Mouse (Mus musculus) intestine, postnatal 0 days (tissue): ENCODE data around the gene Tdpoz3. TPM values are rescaled to one million over a fixed set of nuclear protein-coding genes. Genes with fewer than 3 reads are reported as not detected.
"Not testable (repeated sequence)": the region's sequence is repeated elsewhere in the genome, so short reads cannot be mapped to it uniquely, and the experiment has no call there.

Experiments
- ATAC-seq: fragments of 200-750 bp; cut with Nextera tagmentation; 2 replicates; pipeline ENCODE4 v1.8.0; 2017; ENCODE audit warnings: mild to moderate bottlenecking, moderate TSS enrichment, moderate library complexity
- H3K27ac ChIP-seq: fragments of 300-500 bp; sonication (generic); 2 replicates; pipeline ENCODE4 v1.5.1; 2014; ENCODE audit warnings: mild to moderate bottlenecking, low read depth, low read length, moderate library complexity
- H3K27me3 ChIP-seq: fragments of 300-500 bp; sonication (generic); replicated peaks from 2 replicates; pipeline ENCODE4 v1.6.1; 2014; ENCODE audit warnings: low read length, mixed read lengths; ENCODE audit not compliant: control insufficient read depth, insufficient read depth
- H3K36me3 ChIP-seq: fragments of 300-500 bp; sonication (generic); 2 replicates; pipeline ENCODE4 v1.6.1; 2014; ENCODE audit warnings: mild to moderate bottlenecking, moderate library complexity; ENCODE audit not compliant: control insufficient read depth, insufficient read depth
- H3K4me1 ChIP-seq: fragments of 300-500 bp; sonication (generic); replicated peaks from 2 replicates; pipeline ENCODE4 v1.6.1; 2014; ENCODE audit warnings: antibody characterized with exemption, low read length, mixed read lengths; ENCODE audit not compliant: control insufficient read depth, insufficient read depth
- H3K4me2 ChIP-seq: fragments of 300-500 bp; sonication (generic); replicated peaks from 2 replicates; pipeline ENCODE4 v1.6.1; 2014; ENCODE audit warnings: low read depth, mild to moderate bottlenecking, moderate library complexity
- H3K4me3 ChIP-seq: fragments of 300-500 bp; sonication (generic); 2 replicates; pipeline ENCODE4 v1.5.1; 2014; ENCODE audit warnings: low read depth, low read length
- H3K9ac ChIP-seq: fragments of 300-500 bp; sonication (generic); 2 replicates; pipeline ENCODE4 v1.6.1; 2014; ENCODE audit warnings: mild to moderate bottlenecking, low read depth, low read length
- H3K9me3 ChIP-seq: fragments of 300-500 bp; sonication (generic); 2 replicates; pipeline ENCODE4 v1.6.1; 2016; ENCODE audit warnings: mixed run types; ENCODE audit not compliant: control insufficient read depth
- CTCF ChIP-seq: sonication (generic); IDR thresholded peaks from 2 replicates; pipeline ENCODE4 v1.5.1; 2016; ENCODE audit warnings: low read depth, mild to moderate bottlenecking, control low read depth, antibody characterized with exemption, moderate library complexity
- WGBS: fragments of 180-500 bp; shearing (Covaris S2); extraction: QIAGEN DNeasy Blood & Tissue Kit; methylation state at CpG from one replicate; pipeline ENCODE4 v1.1.7; 2014; 5-methylcytosine and 5-hydroxymethylcytosine counted together
- polyA plus RNA-seq: library from polyadenylated mRNA; unstranded; fragments of >200 nt; fragmentation: Nextera tagmentation; extraction: Ambion mirVana; gene quantifications from 2 replicates; pipeline ENCODE4 v1.2.1, GENCODE M21; 2015

Tdpoz3 gene
- not detected in 2 replicates for polyA plus RNA-seq

DNA sequence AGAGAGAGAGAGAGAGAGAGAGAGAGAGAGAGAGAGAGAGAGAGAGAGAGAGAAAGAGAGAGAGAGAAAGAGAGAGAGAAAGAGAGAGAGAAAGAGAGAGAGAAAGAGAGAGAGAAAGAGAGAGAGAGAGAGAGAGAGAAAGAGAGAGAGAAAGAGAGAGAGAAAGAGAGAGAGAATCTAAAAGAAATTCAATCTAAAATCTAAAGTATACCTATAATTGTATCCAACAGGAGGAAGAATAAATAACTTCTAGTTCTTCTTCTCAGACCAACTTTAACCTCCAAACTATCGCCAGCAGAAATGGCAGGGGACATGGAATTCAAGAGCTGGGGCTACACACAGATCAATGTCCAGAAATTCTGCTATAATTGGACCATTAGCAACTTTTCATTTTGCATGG is at the start of gene Tdpoz3:
Gene Tdpoz3, plus strand, starts transcription at position 301 of the 400 bp plus-strand sequence.
- H3K36me3 ChIP-seq, H3K4me1 ChIP-seq, H3K4me2 ChIP-seq, H3K27me3 ChIP-seq, H3K9me3 ChIP-seq, H3K27ac ChIP-seq, H3K4me3 ChIP-seq, ATAC-seq, H3K9ac ChIP-seq: not testable (repeated sequence)
- WGBS = 63% methylated on average over 1 of the region's 1 CpGs

DNA sequence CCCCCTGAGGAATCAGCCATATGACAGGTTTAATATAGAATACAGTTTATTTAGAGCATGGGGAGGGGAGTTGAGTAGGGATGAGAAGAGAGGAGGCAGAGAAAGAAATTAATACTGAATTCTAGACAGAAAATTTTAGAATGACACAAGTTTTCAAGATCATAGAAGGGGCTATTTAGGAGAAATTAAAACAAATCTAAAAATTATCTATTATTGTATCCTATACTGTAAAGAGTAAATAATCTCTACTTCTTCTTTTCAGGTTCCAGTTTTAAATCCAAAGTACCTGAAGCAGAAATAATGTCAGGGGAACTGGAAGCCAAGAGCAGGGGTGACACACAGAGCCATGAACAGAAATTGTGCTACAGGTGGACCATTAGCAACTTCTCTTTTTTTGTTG is 29.7 kb upstream of the Tdpoz3 start, which contains the start of gene Tdpoz4:
Gene Tdpoz4, plus strand, starts transcription at position 301 of the 400 bp plus-strand sequence.
- H3K27me3 ChIP-seq, H3K9ac ChIP-seq, H3K4me1 ChIP-seq, ATAC-seq, H3K36me3 ChIP-seq, H3K9me3 ChIP-seq, H3K27ac ChIP-seq, H3K4me2 ChIP-seq, H3K4me3 ChIP-seq: not testable (repeated sequence)

GRCm38 (mm10) chr3:93813341-93813740 is 12.5 kb upstream of the Tdpoz3 start:
- TF ChIP-seq CTCF = peak; percentile 62
- not testable (repeated sequence) for H3K27me3 ChIP-seq, H3K4me2 ChIP-seq, H3K27ac ChIP-seq, H3K4me3 ChIP-seq, H3K9me3 ChIP-seq, H3K9ac ChIP-seq, H3K4me1 ChIP-seq, H3K36me3 ChIP-seq, ATAC-seq

GRCm38 (mm10) chr3:93858957-93859356 is 33.1 kb downstream of the Tdpoz3 start:
- not testable (repeated sequence) for ATAC-seq, H3K9me3 ChIP-seq, H3K4me3 ChIP-seq, H3K27ac ChIP-seq, H3K9ac ChIP-seq, H3K27me3 ChIP-seq, H3K36me3 ChIP-seq, H3K4me2 ChIP-seq, H3K4me1 ChIP-seq
- 77% methylated on average over 8 of the region's 8 CpGs for WGBS

- not testable (repeated sequence) for ATAC-seq, H3K9me3 ChIP-seq, H3K4me3 ChIP-seq, H3K9ac ChIP-seq, H3K27ac ChIP-seq, H3K27me3 ChIP-seq, H3K36me3 ChIP-seq, H3K4me2 ChIP-seq, H3K4me1 ChIP-seq
- WGBS = 89% methylated on average over 7 of the region's 8 CpGs
These were observed 44.8 kb downstream of the Tdpoz3 start for GRCm38 (mm10) chr3:93870635-93871034.

Other genes with a start within 250 kb of the Tdpoz3 start
- not detected in 2 replicates for gene Tdpoz2, start 173.3 kb upstream of the Tdpoz3 start, polyA plus RNA-seq
- not detected in 2 replicates for gene Tdpoz1, start 149.7 kb upstream of the Tdpoz3 start, polyA plus RNA-seq
- gene Gm37596, start 132.9 kb upstream of the Tdpoz3 start, polyA plus RNA-seq = not detected in 2 replicates
- gene Gm5773, start 53.0 kb upstream of the Tdpoz3 start, polyA plus RNA-seq = not detected in 2 replicates
- gene Tdpoz4, start 29.6 kb upstream of the Tdpoz3 start, polyA plus RNA-seq = not detected in 2 replicates
- gene Gm9117, start 117.5 kb downstream of the Tdpoz3 start, polyA plus RNA-seq = 0.12 and 0.17 TPM in 2 replicates
- gene Tdpoz5, start 135.3 kb downstream of the Tdpoz3 start, polyA plus RNA-seq = not detected in 2 replicates
- 0.22 and 0.29 TPM in 2 replicates for gene Gm9125, start 228.9 kb downstream of the Tdpoz3 start, polyA plus RNA-seq
- gene Gm10697, start 246.6 kb downstream of the Tdpoz3 start, polyA plus RNA-seq = not detected in 2 replicates